Mouse (Mus musculus): ENCODE data around the gene Lipt2. TPM values are rescaled to one million over a fixed set of nuclear protein-coding genes. Genes with fewer than 3 reads are reported as not detected.

Gene Lipt2
- total and polyA plus RNA-seq, 3 experiments = 5.5 to 11.7 (median 10.9) TPM

- Histone ChIP-seq H3K4me3 (ENCODE audit: low read depth, low read length) (no peak overlapping the region), H3K27me3 (ENCODE audit: insufficient read depth, low read length) (peaks cover 26% of the 10 kb centered on the region), H3K36me3 (replicated peaks) (no peaks in the 10 kb centered on the region), H3K9me3 (replicated peaks) (no peaks in the 10 kb centered on the region), H3K4me1 (ENCODE audit: insufficient read depth, low read depth, low read length) (no peaks in the 10 kb centered on the region)
- no peak for DNase-seq (ENCODE audit: low spot score)
- TF ChIP-seq GATA1 (IDR thresholded peaks at IDR 0.05; ENCODE audit: borderline replicate concordance, low read length) = no peak
- TF ChIP-seq CTCF (IDR thresholded peaks at IDR 0.05; ENCODE audit: low read depth, low read length) = no peak
- TF ChIP-seq POLR2AphosphoS5 (IDR thresholded peaks at IDR 0.05; ENCODE audit: insufficient replicate concordance, low read depth, low read length) = no peak
- ATAC-seq (ENCODE audit: extremely low read depth, insufficient number of reproducible peaks, low FRiP score, poor library complexity, severe bottlenecking) = no peak
Observed at GRCm38 (mm10) chr7:100137038-100137437, 22.0 kb upstream of the Lipt2 start.

- TF ChIP-seq CTCF (IDR thresholded peaks at IDR 0.05; ENCODE audit: low read depth, low read length) (no peak), GATA1 (IDR thresholded peaks at IDR 0.05; ENCODE audit: borderline replicate concordance, low read length) (no peak), TAL1 (conservative IDR thresholded peaks at IDR 0.05; ENCODE audit: low read depth, low read length) (no peak), POLR2AphosphoS5 (IDR thresholded peaks at IDR 0.05; ENCODE audit: insufficient replicate concordance, low read depth, low read length) (no peak), GATA2 (IDR thresholded peaks at IDR 0.05; ENCODE audit: borderline replicate concordance, low read depth, low read length) (no peak)
- DNase-seq (ENCODE audit: low spot score) = no peak
- peaks cover 23% of the 10 kb centered on the region for H3K27me3 ChIP-seq (ENCODE audit: insufficient read depth, low read length)
- H3K9me3 ChIP-seq (replicated peaks) = no peaks in the 10 kb centered on the region
- no peak for ATAC-seq (ENCODE audit: extremely low read depth, insufficient number of reproducible peaks, low FRiP score, poor library complexity, severe bottlenecking)
- no peak overlapping the region for H3K4me3 ChIP-seq (ENCODE audit: low read depth, low read length)
- H3K4me1 ChIP-seq (ENCODE audit: insufficient read depth, low read depth, low read length) = no peaks in the 10 kb centered on the region
- no peaks in the 10 kb centered on the region for H3K36me3 ChIP-seq (replicated peaks)
Observed at GRCm38 (mm10) chr7:100138075-100138474, 21.0 kb upstream of the Lipt2 start.

GRCm38 (mm10) chr7:100140591-100140990 lies 18.5 kb upstream of the Lipt2 start:
- Histone ChIP-seq H3K36me3 (replicated peaks) (no peaks in the 10 kb centered on the region), H3K9me3 (replicated peaks) (no peaks in the 10 kb centered on the region), H3K4me1 (ENCODE audit: insufficient read depth, low read depth, low read length) (no peaks in the 10 kb centered on the region), H3K4me3 (ENCODE audit: low read depth, low read length) (no peak overlapping the region), H3K27me3 (ENCODE audit: insufficient read depth, low read length) (peaks cover 31% of the 10 kb centered on the region)
- no peak for TF ChIP-seq TAL1 (conservative IDR thresholded peaks at IDR 0.05; ENCODE audit: low read depth, low read length)
- no peak for TF ChIP-seq GATA1 (IDR thresholded peaks at IDR 0.05; ENCODE audit: borderline replicate concordance, low read length)
- no peak for TF ChIP-seq POLR2AphosphoS5 (IDR thresholded peaks at IDR 0.05; ENCODE audit: insufficient replicate concordance, low read depth, low read length)
- no peak for TF ChIP-seq GATA2 (IDR thresholded peaks at IDR 0.05; ENCODE audit: borderline replicate concordance, low read depth, low read length)
- TF ChIP-seq CTCF (IDR thresholded peaks at IDR 0.05; ENCODE audit: low read depth, low read length) = no peak
- ATAC-seq (ENCODE audit: extremely low read depth, insufficient number of reproducible peaks, low FRiP score, poor library complexity, severe bottlenecking) (no peak), DNase-seq (ENCODE audit: low spot score) (no peak)

- H3K9me3 ChIP-seq (replicated peaks) = no peaks in the 10 kb centered on the region
- no peaks in the 10 kb centered on the region for H3K36me3 ChIP-seq (replicated peaks)
- peaks cover 54% of the 10 kb centered on the region for H3K27me3 ChIP-seq (ENCODE audit: insufficient read depth, low read length)
- no peaks in the 10 kb centered on the region for H3K4me1 ChIP-seq (ENCODE audit: insufficient read depth, low read depth, low read length)
- H3K4me3 ChIP-seq (ENCODE audit: low read depth, low read length) = no peak overlapping the region
- TF ChIP-seq CTCF (IDR thresholded peaks at IDR 0.05; ENCODE audit: low read depth, low read length) (no peak), POLR2AphosphoS5 (IDR thresholded peaks at IDR 0.05; ENCODE audit: insufficient replicate concordance, low read depth, low read length) (no peak), GATA1 (IDR thresholded peaks at IDR 0.05; ENCODE audit: borderline replicate concordance, low read length) (no peak), TAL1 (conservative IDR thresholded peaks at IDR 0.05; ENCODE audit: low read depth, low read length) (no peak), GATA2 (IDR thresholded peaks at IDR 0.05; ENCODE audit: borderline replicate concordance, low read depth, low read length) (no peak)
- no peak for ATAC-seq (ENCODE audit: extremely low read depth, insufficient number of reproducible peaks, low FRiP score, poor library complexity, severe bottlenecking)
- no peak for DNase-seq (ENCODE audit: low spot score)
Observed at GRCm38 (mm10) chr7:100148586-100148985, 10.5 kb upstream of the Lipt2 start.

GRCm38 (mm10) chr7:100150086-100150485 lies 9.0 kb upstream of the Lipt2 start:
- TF ChIP-seq GATA2 (IDR thresholded peaks at IDR 0.05; ENCODE audit: borderline replicate concordance, low read depth, low read length) (no peak), GATA1 (IDR thresholded peaks at IDR 0.05; ENCODE audit: borderline replicate concordance, low read length) (no peak), CTCF (IDR thresholded peaks at IDR 0.05; ENCODE audit: low read depth, low read length) (no peak), POLR2AphosphoS5 (IDR thresholded peaks at IDR 0.05; ENCODE audit: insufficient replicate concordance, low read depth, low read length) (no peak), TAL1 (conservative IDR thresholded peaks at IDR 0.05; ENCODE audit: low read depth, low read length) (no peak)
- ATAC-seq (ENCODE audit: extremely low read depth, insufficient number of reproducible peaks, low FRiP score, poor library complexity, severe bottlenecking) = no peak

GRCm38 (mm10) chr7:100150626-100151025 lies 8.5 kb upstream of the Lipt2 start:
- Histone ChIP-seq H3K4me3 (ENCODE audit: low read depth, low read length) (no peak overlapping the region), H3K27me3 (ENCODE audit: insufficient read depth, low read length) (peaks cover 48% of the 10 kb centered on the region), H3K9me3 (replicated peaks) (no peaks in the 10 kb centered on the region), H3K36me3 (replicated peaks) (no peaks in the 10 kb centered on the region), H3K4me1 (ENCODE audit: insufficient read depth, low read depth, low read length) (no peaks in the 10 kb centered on the region; the same call in 1 of the 2 replicates)
- no peak for TF ChIP-seq GATA2 (IDR thresholded peaks at IDR 0.05; ENCODE audit: borderline replicate concordance, low read depth, low read length)
- TF ChIP-seq CTCF (IDR thresholded peaks at IDR 0.05; ENCODE audit: low read depth, low read length) = no peak
- no peak for TF ChIP-seq TAL1 (conservative IDR thresholded peaks at IDR 0.05; ENCODE audit: low read depth, low read length)
- TF ChIP-seq POLR2AphosphoS5 (IDR thresholded peaks at IDR 0.05; ENCODE audit: insufficient replicate concordance, low read depth, low read length) = no peak
- no peak for TF ChIP-seq GATA1 (IDR thresholded peaks at IDR 0.05; ENCODE audit: borderline replicate concordance, low read length)
- DNase-seq (ENCODE audit: low spot score) = no peak
- no peak for ATAC-seq (ENCODE audit: extremely low read depth, insufficient number of reproducible peaks, low FRiP score, poor library complexity, severe bottlenecking)

More at GRCm38 (mm10) chr7:100150086-100150485, 9.0 kb upstream of the Lipt2 start:
- no peaks in the 10 kb centered on the region for H3K36me3 ChIP-seq (replicated peaks)
- no peaks in the 10 kb centered on the region for H3K4me1 ChIP-seq (ENCODE audit: insufficient read depth, low read depth, low read length)
- no peaks in the 10 kb centered on the region for H3K9me3 ChIP-seq (replicated peaks)
- H3K4me3 ChIP-seq (ENCODE audit: low read depth, low read length) = no peak overlapping the region
- no peak for DNase-seq (ENCODE audit: low spot score)
- peaks cover 48% of the 10 kb centered on the region for H3K27me3 ChIP-seq (ENCODE audit: insufficient read depth, low read length)

Measured in G1E (cell line).